Mouse (Mus musculus) midbrain, embryonic 15.5 days (tissue): ENCODE data around the gene Pygm. TPM values are rescaled to one million over a fixed set of nuclear protein-coding genes. Genes with fewer than 3 reads are reported as not detected.
A peak's percentile ranks its signal among the peaks of the same experiment; 100 is the strongest.

Source experiments
- ATAC-seq: fragments of 200-750 bp; cut with Nextera tagmentation; replicated peaks from 2 replicates; pipeline ENCODE4 v1.8.0; 2017; ENCODE audit warnings: moderate TSS enrichment
- H3K27ac ChIP-seq: fragments of 300-500 bp; sonication (generic); 2 replicates; pipeline ENCODE4 v1.5.1; 2015; ENCODE audit warnings: mild to moderate bottlenecking, inconsistent platforms
- H3K27me3 ChIP-seq: fragments of 300-500 bp; sonication (generic); replicated peaks from 2 replicates; pipeline ENCODE4 v1.6.1; 2015; ENCODE audit warnings: inconsistent platforms
- H3K36me3 ChIP-seq: fragments of 300-500 bp; sonication (generic); replicated peaks from 2 replicates; pipeline ENCODE4 v1.6.1; 2015; ENCODE audit warnings: inconsistent platforms
- H3K4me1 ChIP-seq: fragments of 300-500 bp; sonication (generic); 2 replicates; pipeline ENCODE4 v1.6.1; 2015; ENCODE audit warnings: inconsistent platforms
- H3K4me2 ChIP-seq: fragments of 300-500 bp; sonication (generic); 2 replicates; pipeline ENCODE4 v1.6.1; 2015; ENCODE audit warnings: inconsistent platforms, mild to moderate bottlenecking, moderate library complexity
- H3K4me3 ChIP-seq: fragments of 300-500 bp; sonication (generic); 2 replicates; pipeline ENCODE4 v1.5.1; 2015; ENCODE audit warnings: mild to moderate bottlenecking, inconsistent platforms
- H3K9ac ChIP-seq: fragments of 300-500 bp; sonication (generic); 2 replicates; pipeline ENCODE4 v1.6.1; 2015; ENCODE audit warnings: mild to moderate bottlenecking, inconsistent platforms
- H3K9me3 ChIP-seq: fragments of 300-500 bp; sonication (generic); 2 replicates; pipeline ENCODE4 v1.6.1; 2016; ENCODE audit warnings: inconsistent platforms
- WGBS: fragments of 180-500 bp; shearing (Covaris S2); methylation state at CpG from one replicate; pipeline ENCODE4 v1.1.7; 2015; ENCODE audit warnings: mixed read lengths; 5-methylcytosine and 5-hydroxymethylcytosine counted together
- polyA plus RNA-seq: library from polyadenylated mRNA; unstranded; fragments of >200 nt; fragmentation: Nextera tagmentation; extraction: Ambion mirVana; gene quantifications from 2 replicates; pipeline ENCODE4 v1.2.1, GENCODE M21; 2015

The Pygm gene
- polyA plus RNA-seq, 1 experiment from 2014 or later: 5.9 TPM

- Histone ChIP-seq H3K9me3 (no peaks in the 10 kb centered on the region), H3K4me1 (peaks cover 6% of the 10 kb centered on the region), H3K4me3 (no peak overlapping the region), H3K36me3 (no peaks in the 10 kb centered on the region), H3K27ac (no peak overlapping the region), H3K27me3 (no peaks in the 10 kb centered on the region), H3K4me2 (no peak overlapping the region), H3K9ac (no peak overlapping the region)
- 95% methylated on average over 14 of the region's 14 CpGs for WGBS
- no peak for ATAC-seq
Measured at GRCm38 (mm10) chr19:6392743-6393393, 8.7 kb downstream of the Pygm start.

- no peak for ATAC-seq
- Histone ChIP-seq H3K4me1 (peaks cover 10% of the 10 kb centered on the region), H3K9ac (no peak overlapping the region), H3K36me3 (no peaks in the 10 kb centered on the region), H3K27me3 (no peaks in the 10 kb centered on the region), H3K4me2 (no peak overlapping the region), H3K9me3 (no peaks in the 10 kb centered on the region), H3K27ac (no peak overlapping the region), H3K4me3 (no peak overlapping the region)
- 93% methylated on average over 16 of the region's 16 CpGs for whole genome bisulfite sequencing
Measured at GRCm38 (mm10) chr19:6393637-6394036, 9.4 kb downstream of the Pygm start.

GRCm38 (mm10) chr19:6396237-6396636, 12.0 kb downstream of the Pygm start:
- Histone ChIP-seq H3K9me3 (no peaks in the 10 kb centered on the region), H3K27me3 (no peaks in the 10 kb centered on the region), H3K4me1 (peaks cover 24% of the 10 kb centered on the region), H3K9ac (no peak overlapping the region), H3K27ac (no peak overlapping the region), H3K36me3 (no peaks in the 10 kb centered on the region), H3K4me2 (no peak overlapping the region), H3K4me3 (no peak overlapping the region)
- 90% methylated on average over 5 of the region's 5 CpGs for WGBS
- ATAC-seq: no peak

- no peak for ATAC-seq
- Histone ChIP-seq H3K4me2 (no peak overlapping the region), H3K9ac (no peak overlapping the region)
Measured at GRCm38 (mm10) chr19:6397582-6398249, 13.5 kb downstream of the Pygm start.

GRCm38 (mm10) chr19:6398447-6399284, 14.5 kb downstream of the Pygm start:
- Histone ChIP-seq H3K4me3 (peak overlapping the region; percentile 56), H3K36me3 (no peaks in the 10 kb centered on the region), H3K4me1 (peaks cover 34% of the 10 kb centered on the region), H3K4me2 (peak overlapping the region; percentile 97), H3K9ac (peak overlapping the region; percentile 68), H3K9me3 (no peaks in the 10 kb centered on the region), H3K27ac (peak overlapping the region; percentile 68), H3K27me3 (0 out of 2 replicates have a peak, but pooled peaks cover 3% of the 10 kb centered on the region)
- peak; percentile 61 for ATAC-seq
- WGBS: under 1% methylated on average over 39 of the region's 39 CpGs

More at GRCm38 (mm10) chr19:6397582-6398249, 13.5 kb downstream of the Pygm start:
- Histone ChIP-seq H3K4me1 (peaks cover 34% of the 10 kb centered on the region), H3K36me3 (no peaks in the 10 kb centered on the region), H3K27ac (no peak overlapping the region), H3K9me3 (no peaks in the 10 kb centered on the region), H3K4me3 (no peak overlapping the region), H3K27me3 (no peaks in the 10 kb centered on the region)
- WGBS: 86% methylated on average over 22 of the region's 22 CpGs

- H3K4me2 ChIP-seq: peak within 1 kb of the TSS; percentile 97
- under 1% methylated on average over 75 of the region's 87 CpGs for WGBS
- peak within 1 kb of the TSS; percentile 56 for H3K4me3 ChIP-seq
- H3K36me3 ChIP-seq: no peaks in the 10 kb centered on the region
- 0 out of 2 replicates have a peak, but pooled peaks cover 3% of the 10 kb centered on the region for H3K27me3 ChIP-seq
- peak; percentile 33 for ATAC-seq
- peaks cover 34% of the 10 kb centered on the region for H3K4me1 ChIP-seq
- no peaks in the 10 kb centered on the region for H3K9me3 ChIP-seq
- peak within 1 kb of the TSS; percentile 68 for H3K9ac ChIP-seq
- peak within 1 kb of the TSS; percentile 68 for H3K27ac ChIP-seq
Measured at GRCm38 (mm10) chr19:6399285-6400095, 15.3 kb downstream of the Pygm start, which contains the start of gene Rasgrp2. TSS of gene Rasgrp2 (plus strand) at chr19:6399340.

- 0 out of 2 replicates have a peak, but pooled peaks cover 3% of the 10 kb centered on the region for H3K27me3 ChIP-seq
- 0 out of 2 replicates have a peak, but pooled peaks have one; percentile 25 for ATAC-seq
- peaks cover 34% of the 10 kb centered on the region for H3K4me1 ChIP-seq
- peak overlapping the region; percentile 68 for H3K9ac ChIP-seq
- no peak overlapping the region for H3K27ac ChIP-seq
- WGBS: 4% methylated on average over 29 of the region's 29 CpGs
- H3K4me2 ChIP-seq: peak overlapping the region; percentile 97
- no peaks in the 10 kb centered on the region for H3K36me3 ChIP-seq
- no peaks in the 10 kb centered on the region for H3K9me3 ChIP-seq
- peak overlapping the region; percentile 56 for H3K4me3 ChIP-seq
Measured at GRCm38 (mm10) chr19:6400096-6401086, 16.2 kb downstream of the Pygm start.

GRCm38 (mm10) chr19:6401131-6401815, 17.1 kb downstream of the Pygm start:
- Histone ChIP-seq H3K4me2 (peak overlapping the region; percentile 97), H3K36me3 (no peaks in the 10 kb centered on the region), H3K9me3 (no peaks in the 10 kb centered on the region), H3K27ac (no peak overlapping the region), H3K4me1 (peaks cover 34% of the 10 kb centered on the region), H3K9ac (peak overlapping the region; percentile 32), H3K27me3 (0 out of 2 replicates have a peak, but pooled peaks cover 3% of the 10 kb centered on the region), H3K4me3 (peak overlapping the region; percentile 56)
- 0 out of 2 replicates have a peak, but pooled peaks have one; percentile 12 for ATAC-seq
- WGBS: 1% methylated on average over 32 of the region's 32 CpGs

GRCm38 (mm10) chr19:6401951-6402350, 17.8 kb downstream of the Pygm start:
- WGBS: 19% methylated on average over 9 of the region's 9 CpGs
- no peak overlapping the region for H3K27ac ChIP-seq
- peak overlapping the region; percentile 32; the same call in 1 of the 2 replicates for H3K9ac ChIP-seq
- H3K36me3 ChIP-seq: no peaks in the 10 kb centered on the region
- H3K27me3 ChIP-seq: 0 out of 2 replicates have a peak, but pooled peaks cover 3% of the 10 kb centered on the region
- peaks cover 34% of the 10 kb centered on the region for H3K4me1 ChIP-seq
- no peaks in the 10 kb centered on the region for H3K9me3 ChIP-seq
- H3K4me3 ChIP-seq: peak overlapping the region; percentile 56
- no peak for ATAC-seq
- H3K4me2 ChIP-seq: peak overlapping the region; percentile 97

GRCm38 (mm10) chr19:6403869-6404268, 19.7 kb downstream of the Pygm start:
- WGBS: 87% methylated on average over 10 of the region's 10 CpGs
- Histone ChIP-seq H3K4me2 (no peak overlapping the region), H3K27me3 (0 out of 2 replicates have a peak, but pooled peaks cover 3% of the 10 kb centered on the region), H3K4me1 (peaks cover 28% of the 10 kb centered on the region), H3K27ac (no peak overlapping the region), H3K9ac (no peak overlapping the region), H3K36me3 (no peaks in the 10 kb centered on the region), H3K9me3 (no peaks in the 10 kb centered on the region), H3K4me3 (no peak overlapping the region)
- ATAC-seq: no peak
